Mouse (Mus musculus) forebrain, embryonic 12.5 days (tissue): ENCODE data around the gene Arid3a. TPM values are rescaled to one million over a fixed set of nuclear protein-coding genes. Genes with fewer than 3 reads are reported as not detected.
A peak's percentile ranks its signal among the peaks of the same experiment; 100 is the strongest.

Experiments used
- ATAC-seq: fragments of 200-750 bp; cut with Nextera tagmentation; 2 replicates; pipeline ENCODE4 v1.8.0; 2017; ENCODE audit warnings: moderate TSS enrichment; ENCODE audit not compliant: low FRiP score
- H3K27ac ChIP-seq: fragments of 300-500 bp; sonication (generic); 2 replicates; pipeline ENCODE4 v1.5.1; 2016; ENCODE audit warnings: mild to moderate bottlenecking
- H3K27me3 ChIP-seq: fragments of 300-500 bp; sonication (generic); 2 replicates; pipeline ENCODE4 v1.6.1; 2016; ENCODE audit warnings: mild to moderate bottlenecking
- H3K36me3 ChIP-seq: fragments of 300-500 bp; sonication (generic); replicated peaks from 2 replicates; pipeline ENCODE4 v1.6.1; 2016; ENCODE audit warnings: mild to moderate bottlenecking
- H3K4me1 ChIP-seq: fragments of 300-500 bp; sonication (generic); 2 replicates; pipeline ENCODE4 v1.6.1; 2016
- H3K4me2 ChIP-seq: fragments of 300-500 bp; sonication (generic); 2 replicates; pipeline ENCODE4 v1.6.1; 2016; ENCODE audit warnings: mild to moderate bottlenecking, moderate library complexity
- H3K4me3 ChIP-seq: fragments of 300-500 bp; sonication (generic); replicated peaks from 2 replicates; pipeline ENCODE4 v1.5.1; 2016; ENCODE audit warnings: mild to moderate bottlenecking
- H3K9ac ChIP-seq: fragments of 300-500 bp; sonication (generic); 2 replicates; pipeline ENCODE4 v1.6.1; 2016; ENCODE audit warnings: mild to moderate bottlenecking
- H3K9me3 ChIP-seq: fragments of 300-500 bp; sonication (generic); 2 replicates; pipeline ENCODE4 v1.6.1; 2016
- WGBS: fragments of 180-500 bp; shearing (Covaris S2); methylation state at CpG from one replicate; pipeline ENCODE4 v1.1.7; 2016; 5-methylcytosine and 5-hydroxymethylcytosine counted together
- polyA plus RNA-seq: library from polyadenylated mRNA; unstranded; fragments of >200 nt; fragmentation: Nextera tagmentation; extraction: Ambion mirVana; gene quantifications from 2 replicates; pipeline ENCODE4 v1.2.1, GENCODE M21; 2016

The Arid3a gene
- polyA plus RNA-seq, 1 experiment from 2014 or later: 4.5 TPM

DNA sequence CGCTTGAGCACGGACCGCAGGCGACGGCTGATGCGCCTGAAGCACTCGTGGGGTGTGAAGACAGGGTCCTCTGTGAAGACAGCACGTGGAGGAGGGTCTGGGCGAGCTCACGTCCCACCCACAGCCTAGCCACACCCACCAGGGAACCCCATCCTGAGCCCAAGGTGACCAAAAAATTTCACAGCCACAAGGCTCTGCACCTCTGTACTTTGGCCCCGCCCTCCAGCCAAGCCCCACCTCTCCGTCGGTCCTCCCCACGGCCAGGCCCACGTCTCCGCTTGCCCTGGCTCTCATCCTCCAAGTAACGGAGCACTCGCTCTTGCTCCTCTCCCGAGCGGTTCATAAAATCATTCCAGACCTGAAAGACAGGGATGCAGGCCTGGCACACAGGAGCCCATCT, 14.4 kb upstream of the Arid3a start:
- WGBS: 72% methylated on average over 20 of the region's 20 CpGs
- peaks cover 38% of the 10 kb centered on the region for H3K4me1 ChIP-seq
- ATAC-seq: no peak

DNA sequence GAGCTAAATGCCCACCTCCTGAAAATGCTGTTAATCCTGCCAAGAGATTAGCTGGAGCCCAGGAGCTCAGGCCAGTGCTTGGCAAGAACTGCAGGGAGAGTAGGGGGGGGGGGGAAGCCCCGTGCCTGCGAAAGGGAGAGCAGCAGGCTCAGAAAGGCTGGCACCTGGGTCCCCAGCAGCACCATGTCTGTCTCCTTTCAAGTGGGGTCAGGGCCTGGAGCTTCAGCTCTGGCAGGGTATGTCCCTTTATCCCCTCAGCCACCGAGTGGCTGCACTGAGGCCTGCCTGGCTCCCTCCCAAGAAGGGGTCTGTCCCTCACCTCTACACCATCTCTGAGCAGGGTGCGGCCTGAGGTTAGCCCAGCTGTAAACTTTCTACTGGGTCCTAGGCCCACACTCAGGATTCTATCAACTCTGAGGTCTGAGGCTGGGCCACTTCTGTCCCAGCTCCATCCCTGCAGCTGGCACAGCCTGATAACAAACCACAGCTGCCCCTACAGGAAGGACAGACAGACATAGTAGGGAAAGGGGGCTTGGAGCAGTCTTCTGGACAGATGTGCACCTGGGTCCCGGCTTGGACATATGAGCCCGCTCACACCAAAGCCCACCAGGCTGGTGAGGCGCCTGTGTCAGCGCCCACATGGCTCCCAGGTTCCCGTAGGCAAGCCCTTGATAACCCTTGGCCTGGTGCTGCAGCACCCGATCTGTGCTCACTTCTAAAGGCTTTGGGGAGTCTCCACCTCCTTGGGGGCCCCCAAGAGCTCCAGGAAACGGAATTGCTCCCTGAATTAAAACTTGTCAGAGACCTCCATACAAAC, 12.5 kb upstream of the Arid3a start:
- Histone ChIP-seq H3K4me3 (no peak overlapping the region), H3K9me3 (no peaks in the 10 kb centered on the region), H3K27ac (peak overlapping the region; percentile 42; the same call in 1 of the 2 replicates)

More for the DNA sequence above, 14.4 kb upstream of the Arid3a start:
- Histone ChIP-seq H3K27me3 (peaks cover 2% of the 10 kb centered on the region), H3K4me2 (no peak overlapping the region), H3K27ac (no peak overlapping the region), H3K36me3 (peaks cover 27% of the 10 kb centered on the region), H3K4me3 (no peak overlapping the region), H3K9ac (no peak overlapping the region), H3K9me3 (no peaks in the 10 kb centered on the region)

DNA sequence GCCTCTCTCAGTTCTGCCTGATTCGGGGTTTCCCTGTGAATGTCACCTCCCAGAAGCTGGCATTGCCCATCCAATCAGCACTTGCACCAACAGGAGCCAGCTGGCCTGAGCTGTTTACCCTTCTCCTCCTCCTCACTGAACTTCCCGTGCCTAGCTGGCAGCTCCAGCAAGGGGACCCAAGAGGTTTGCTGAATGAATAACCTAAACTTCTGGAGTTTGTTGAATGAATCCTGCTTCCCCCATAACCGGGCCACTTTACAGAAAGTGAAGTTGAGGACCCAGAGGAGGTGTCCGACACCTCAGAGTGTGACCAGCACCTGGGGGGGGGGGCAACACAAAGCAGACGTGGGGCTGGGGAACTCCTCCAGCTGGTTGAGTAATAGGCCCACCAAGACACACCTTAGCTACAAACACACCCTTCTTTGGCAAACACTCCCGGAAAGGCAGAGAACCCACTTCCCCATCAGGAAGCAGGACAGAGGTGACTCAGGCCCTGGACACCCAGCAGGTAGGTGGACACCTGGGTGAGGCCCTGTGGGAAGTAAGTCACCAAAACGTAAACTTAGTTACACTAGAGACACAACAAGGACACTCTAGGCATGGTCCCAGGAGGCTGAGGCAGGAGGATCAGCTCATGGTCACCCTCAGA, 11.8 kb upstream of the Arid3a start:
- Histone ChIP-seq H3K36me3 (peaks cover 27% of the 10 kb centered on the region), H3K4me3 (no peak overlapping the region), H3K9ac (no peak overlapping the region), H3K27ac (no peak overlapping the region), H3K9me3 (no peaks in the 10 kb centered on the region), H3K4me2 (peak overlapping the region; percentile 96), H3K4me1 (peaks cover 45% of the 10 kb centered on the region), H3K27me3 (peaks cover 28% of the 10 kb centered on the region)
- ATAC-seq: no peak
- 75% methylated on average over 7 of the region's 7 CpGs for WGBS

More for the DNA sequence above, 12.5 kb upstream of the Arid3a start:
- Histone ChIP-seq H3K4me1 (peaks cover 44% of the 10 kb centered on the region), H3K36me3 (peaks cover 27% of the 10 kb centered on the region), H3K9ac (0 out of 2 replicates have a peak overlapping the region, but pooled peaks have one; percentile 21), H3K4me2 (no peak overlapping the region), H3K27me3 (peaks cover 21% of the 10 kb centered on the region)
- no peak for ATAC-seq
- 60% methylated on average over 11 of the region's 11 CpGs for WGBS

DNA sequence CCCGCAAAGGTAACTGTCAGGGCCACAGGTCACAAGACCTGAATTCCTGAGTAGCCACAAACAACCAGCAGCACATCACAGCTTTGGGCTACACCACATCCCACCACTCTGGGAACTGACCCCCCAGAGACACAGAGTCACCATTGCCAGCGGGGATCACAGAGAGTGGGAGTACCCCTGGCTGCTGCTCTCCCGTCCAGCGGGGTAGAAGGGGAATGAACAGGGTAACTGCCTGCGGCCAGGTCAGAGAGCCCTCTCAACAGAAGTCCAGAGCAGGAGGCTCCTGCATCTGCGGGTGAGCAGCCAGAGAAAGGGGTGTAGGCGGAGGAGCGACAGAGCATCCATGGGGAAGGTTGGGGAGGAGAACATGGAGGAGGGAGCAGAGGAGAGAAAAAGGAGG, 10.8 kb upstream of the Arid3a start:
- peak overlapping the region; percentile 96 for H3K4me2 ChIP-seq
- H3K4me3 ChIP-seq: peak overlapping the region; percentile 84
- no peaks in the 10 kb centered on the region for H3K9me3 ChIP-seq
- peak overlapping the region; percentile 91 for H3K9ac ChIP-seq
- peaks cover 38% of the 10 kb centered on the region for H3K27me3 ChIP-seq
- peak overlapping the region; percentile 70 for H3K27ac ChIP-seq
- 10% methylated on average over 8 of the region's 8 CpGs for WGBS
- peaks cover 55% of the 10 kb centered on the region for H3K4me1 ChIP-seq
- 0 out of 2 replicates have a peak, but pooled peaks have one; percentile 3 for ATAC-seq
- peaks cover 21% of the 10 kb centered on the region for H3K36me3 ChIP-seq

DNA sequence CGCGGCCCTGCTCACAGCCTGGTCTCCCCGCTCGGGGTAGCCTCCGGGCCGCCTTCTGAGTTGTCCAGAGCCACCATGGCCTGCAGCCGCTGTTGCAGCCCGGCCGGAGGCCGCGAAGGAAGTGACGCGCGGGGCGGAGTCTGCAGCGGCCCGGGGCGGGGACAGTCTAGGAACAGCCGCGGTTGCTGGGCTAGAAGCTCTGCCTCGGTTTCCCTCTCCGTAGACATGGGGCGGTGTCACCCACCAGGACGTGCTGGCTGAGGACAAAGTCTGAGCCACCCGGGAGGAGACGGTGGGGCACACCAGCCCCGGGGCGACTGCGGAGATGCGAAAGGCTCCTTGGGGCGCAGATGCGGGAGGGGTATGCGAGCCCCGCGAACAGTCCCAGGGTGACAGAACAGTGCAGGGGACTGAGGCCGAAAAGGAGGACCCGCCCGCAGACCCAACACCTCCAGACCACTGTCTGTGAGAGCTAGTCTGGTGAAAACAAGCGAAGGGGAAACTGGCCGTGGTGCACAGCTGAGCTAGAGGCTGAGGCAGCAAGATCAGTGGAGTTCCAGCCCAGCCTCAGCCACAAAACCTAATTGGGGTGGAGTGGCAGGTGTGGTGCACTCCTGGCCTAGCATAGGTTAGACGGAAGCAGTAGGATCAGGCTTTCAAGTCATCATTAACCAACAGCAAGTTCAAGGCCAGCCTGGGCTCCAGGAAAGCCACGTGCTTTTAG, 9.9 kb upstream of the Arid3a start, which contains the start of gene Kiss1r:
Gene Kiss1r (plus strand): TSS at position 164 of the 724 bp plus-strand sequence.
- Histone ChIP-seq H3K4me1 (peaks cover 63% of the 10 kb centered on the region), H3K4me2 (peak within 1 kb of the TSS; percentile 96), H3K36me3 (peaks cover 12% of the 10 kb centered on the region), H3K27ac (peak within 1 kb of the TSS; percentile 70), H3K4me3 (peak within 1 kb of the TSS; percentile 84), H3K27me3 (peaks cover 47% of the 10 kb centered on the region), H3K9ac (peak within 1 kb of the TSS; percentile 91), H3K9me3 (no peaks in the 10 kb centered on the region)
- 1% methylated on average over 42 of the region's 42 CpGs for whole genome bisulfite sequencing
- peak; percentile 87 for ATAC-seq

DNA sequence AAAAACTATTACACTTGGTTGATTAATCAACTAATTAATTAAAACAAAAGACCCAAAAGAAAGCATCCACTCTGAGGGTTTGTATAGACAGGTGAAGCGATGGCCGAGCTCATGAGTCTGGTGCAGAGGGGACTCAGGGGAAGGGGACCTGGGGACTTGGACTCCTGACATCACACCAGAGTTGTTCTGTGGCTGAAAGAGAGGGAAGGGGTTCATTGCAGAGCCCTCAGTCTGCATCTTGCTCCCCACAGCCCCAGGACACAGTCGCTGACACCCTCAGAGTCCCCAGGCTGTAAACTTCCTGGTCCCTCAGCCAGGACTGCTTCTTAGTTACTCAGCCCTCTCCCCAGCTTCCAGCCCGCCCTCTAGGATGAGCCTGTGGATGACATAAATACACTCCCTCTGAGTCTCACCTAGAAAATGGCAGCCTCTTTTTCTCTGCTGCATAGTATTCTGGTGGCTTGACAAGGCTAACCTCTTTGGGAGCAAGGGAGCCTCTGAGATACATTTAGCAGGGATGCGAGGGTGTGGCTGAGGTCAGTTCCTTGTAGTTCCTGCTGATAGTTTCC, 9.2 kb upstream of the Arid3a start:
- Histone ChIP-seq H3K4me1 (peaks cover 63% of the 10 kb centered on the region), H3K9me3 (no peaks in the 10 kb centered on the region), H3K9ac (no peak overlapping the region), H3K4me3 (peak overlapping the region; percentile 84), H3K36me3 (peaks cover 6% of the 10 kb centered on the region; the same call in 1 of the 2 replicates), H3K4me2 (peak overlapping the region; percentile 96), H3K27ac (no peak overlapping the region), H3K27me3 (peaks cover 54% of the 10 kb centered on the region)
- 62% methylated on average over 5 of the region's 5 CpGs for WGBS
- ATAC-seq: no peak

DNA sequence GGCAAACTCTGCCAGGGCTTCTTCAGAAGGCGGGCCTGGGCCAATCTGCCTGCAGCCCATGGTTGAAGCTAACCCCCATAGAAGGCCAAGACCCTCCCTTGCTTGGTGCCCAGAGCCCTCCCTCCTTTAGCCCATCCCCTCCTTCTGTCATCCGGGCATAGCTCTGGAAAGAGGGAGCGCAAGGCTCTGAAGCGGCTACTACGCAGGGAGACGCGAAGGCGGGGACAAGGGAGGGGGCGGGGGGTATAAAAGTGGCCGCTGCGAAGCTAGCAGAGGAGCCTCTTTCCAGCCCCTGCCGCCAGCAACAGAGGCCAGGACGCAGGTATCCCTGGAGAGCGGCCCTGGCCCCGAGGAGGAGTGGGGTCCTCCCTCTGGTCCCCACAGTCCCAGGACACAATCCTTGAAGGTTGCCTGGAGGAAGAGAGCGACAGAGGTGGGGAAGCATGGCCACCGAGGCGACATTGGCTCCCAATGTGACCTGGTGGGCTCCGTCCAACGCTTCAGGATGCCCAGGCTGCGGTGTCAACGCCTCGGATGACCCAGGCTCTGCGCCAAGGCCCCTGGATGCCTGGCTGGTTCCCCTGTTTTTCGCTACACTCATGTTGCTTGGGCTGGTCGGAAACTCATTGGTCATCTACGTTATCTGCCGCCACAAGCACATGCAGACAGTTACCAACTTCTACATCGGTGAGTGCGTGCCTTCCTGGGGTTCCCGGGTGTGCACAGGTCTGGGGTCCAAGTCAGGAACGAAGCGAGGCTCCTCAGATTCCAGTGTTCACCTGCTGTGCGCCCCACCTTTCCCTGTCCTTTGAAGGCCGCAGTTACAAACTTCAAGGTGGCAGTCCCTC, 8.4 kb upstream of the Arid3a start:
- 0 out of 2 replicates have a peak overlapping the region, but pooled peaks have one; percentile 1 for H3K9ac ChIP-seq

DNA sequence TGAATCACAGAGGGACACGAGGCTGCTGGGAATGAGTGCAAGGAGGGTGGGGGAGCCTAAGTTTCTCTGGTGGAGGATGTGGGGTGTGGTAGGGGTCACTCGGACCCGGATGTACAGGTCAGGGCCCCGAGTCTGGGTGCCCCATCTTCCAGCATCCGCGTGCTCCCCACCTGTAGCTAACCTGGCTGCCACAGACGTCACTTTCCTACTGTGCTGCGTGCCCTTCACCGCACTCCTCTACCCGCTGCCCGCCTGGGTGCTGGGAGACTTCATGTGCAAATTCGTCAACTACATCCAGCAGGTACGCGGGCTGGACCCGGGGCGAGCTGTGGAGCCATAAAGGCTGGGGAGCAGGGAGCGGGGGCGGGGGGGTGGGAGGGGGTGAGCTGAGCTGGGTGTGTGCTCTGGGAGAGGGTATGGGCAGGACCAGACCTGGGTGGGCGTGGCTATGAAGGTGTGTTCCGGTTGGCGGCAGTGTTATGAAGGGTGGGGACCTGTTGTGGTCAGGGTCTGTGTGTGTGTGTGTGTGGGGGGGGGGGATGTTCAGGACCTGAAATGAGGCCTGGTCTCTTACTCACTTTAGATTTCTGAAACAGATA, 7.5 kb upstream of the Arid3a start:
- H3K9ac ChIP-seq: 0 out of 2 replicates have a peak overlapping the region, but pooled peaks have one; percentile 29
- H3K27me3 ChIP-seq: peaks cover 71% of the 10 kb centered on the region
- no peak overlapping the region for H3K27ac ChIP-seq
- H3K9me3 ChIP-seq: no peaks in the 10 kb centered on the region
- peaks cover 56% of the 10 kb centered on the region for H3K4me1 ChIP-seq
- no peak for ATAC-seq
- H3K4me2 ChIP-seq: no peak overlapping the region; the same call in 1 of the 2 replicates
- peak overlapping the region; percentile 7; the same call in 1 of the 2 replicates for H3K4me3 ChIP-seq
- 1% methylated on average over 21 of the region's 21 CpGs for WGBS
- H3K36me3 ChIP-seq: no peaks in the 10 kb centered on the region

More for the DNA sequence above, 8.4 kb upstream of the Arid3a start:
- no peak for ATAC-seq
- H3K27ac ChIP-seq: no peak overlapping the region
- no peaks in the 10 kb centered on the region for H3K9me3 ChIP-seq
- H3K4me2 ChIP-seq: 0 out of 2 replicates have a peak overlapping the region, but pooled peaks have one; percentile 4
- H3K4me3 ChIP-seq: peak overlapping the region; percentile 7
- peaks cover 63% of the 10 kb centered on the region for H3K4me1 ChIP-seq
- H3K36me3 ChIP-seq: no peaks in the 10 kb centered on the region
- WGBS: 3% methylated on average over 34 of the region's 35 CpGs
- peaks cover 62% of the 10 kb centered on the region for H3K27me3 ChIP-seq

DNA sequence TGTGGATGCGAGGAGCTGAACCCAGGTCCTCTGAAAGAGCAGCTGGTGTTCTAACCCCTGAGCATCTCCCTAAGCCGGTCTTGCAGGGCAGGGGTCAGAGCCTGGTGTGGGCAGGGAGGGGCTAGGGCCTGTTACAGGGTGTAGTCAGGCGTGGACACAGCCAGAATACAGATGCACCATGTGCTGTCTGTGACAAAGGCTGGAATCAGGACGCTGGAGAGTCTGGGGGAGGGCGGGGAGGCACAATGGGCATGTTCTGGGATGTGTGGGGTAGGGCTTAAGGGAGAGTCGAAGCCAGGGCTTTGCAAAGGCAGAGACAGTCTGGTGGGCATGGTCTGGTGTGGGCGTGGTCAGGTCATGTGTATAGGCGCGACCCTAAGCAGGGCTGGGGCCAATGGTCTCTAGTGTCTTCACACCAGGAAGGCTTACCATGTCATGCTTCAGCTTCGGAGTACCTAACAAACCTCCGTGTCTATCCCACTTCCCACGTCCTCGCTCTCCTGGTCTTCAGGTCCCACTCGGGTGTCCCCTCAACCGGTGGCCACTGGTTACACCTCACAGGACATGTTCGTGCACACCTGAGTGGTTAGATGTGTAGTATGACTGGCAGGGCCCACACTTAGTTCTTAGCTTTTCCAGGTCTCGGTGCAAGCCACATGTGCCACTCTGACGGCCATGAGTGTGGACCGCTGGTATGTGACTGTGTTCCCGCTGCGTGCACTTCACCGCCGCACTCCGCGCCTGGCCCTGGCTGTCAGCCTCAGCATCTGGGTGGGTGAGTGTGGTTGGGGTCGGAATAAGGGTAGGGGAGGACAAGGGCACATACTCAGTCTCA, 6.6 kb upstream of the Arid3a start:
- whole genome bisulfite sequencing: 18% methylated on average over 26 of the region's 26 CpGs
- Histone ChIP-seq H3K4me3 (0 out of 2 replicates have a peak overlapping the region, but pooled peaks have one; percentile 24), H3K4me1 (peaks cover 47% of the 10 kb centered on the region), H3K9ac (0 out of 2 replicates have a peak overlapping the region, but pooled peaks have one; percentile 12), H3K9me3 (no peaks in the 10 kb centered on the region), H3K27me3 (peaks cover 71% of the 10 kb centered on the region), H3K36me3 (no peaks in the 10 kb centered on the region), H3K27ac (no peak overlapping the region), H3K4me2 (peak overlapping the region; percentile 38; the same call in 1 of the 2 replicates)
- no peak for ATAC-seq

DNA sequence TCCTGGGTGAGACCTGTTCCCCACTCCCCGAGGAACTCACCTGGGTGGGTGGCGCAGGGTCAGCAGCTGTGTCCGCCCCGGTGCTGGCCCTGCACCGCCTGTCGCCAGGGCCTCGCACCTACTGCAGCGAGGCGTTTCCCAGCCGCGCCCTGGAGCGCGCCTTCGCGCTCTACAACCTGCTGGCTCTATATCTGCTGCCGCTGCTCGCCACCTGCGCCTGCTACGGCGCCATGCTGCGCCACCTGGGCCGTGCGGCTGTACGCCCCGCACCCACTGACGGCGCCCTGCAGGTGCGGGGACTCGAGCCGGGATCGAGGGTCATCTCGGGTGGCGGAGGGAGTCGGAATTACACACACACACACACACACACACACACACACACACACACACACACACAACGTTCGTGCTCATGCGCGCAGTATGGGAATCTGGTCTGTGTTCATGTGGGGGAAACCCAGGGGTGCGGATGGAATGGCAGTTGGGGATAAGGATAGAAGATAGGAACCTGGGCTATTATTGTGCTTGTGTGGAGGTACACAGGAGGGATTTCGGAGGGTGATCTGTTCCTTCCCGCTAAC, 5.8 kb upstream of the Arid3a start, which contains the start of gene R3hdm4:
Gene R3hdm4 (minus strand): TSS at position 251 of the 578 bp plus-strand sequence.
- peaks cover 46% of the 10 kb centered on the region for H3K4me1 ChIP-seq
- H3K36me3 ChIP-seq: no peaks in the 10 kb centered on the region
- H3K9me3 ChIP-seq: no peaks in the 10 kb centered on the region
- H3K4me3 ChIP-seq: peak within 1 kb of the TSS; percentile 24
- WGBS: 3% methylated on average over 35 of the region's 41 CpGs
- ATAC-seq: no peak
- peak within 1 kb of the TSS; percentile 38 for H3K4me2 ChIP-seq
- H3K27me3 ChIP-seq: peaks cover 71% of the 10 kb centered on the region
- H3K27ac ChIP-seq: no peak within 1 kb of the TSS
- H3K9ac ChIP-seq: peak within 1 kb of the TSS; percentile 12; the same call in 1 of the 2 replicates
